Mouse (Mus musculus) CH12.LX (cell line): ENCODE data around the gene Ptpn11. TPM values are rescaled to one million over a fixed set of nuclear protein-coding genes. Genes with fewer than 3 reads are reported as not detected.
A peak's percentile ranks its signal among the peaks of the same experiment; 100 is the strongest.

ENCODE experiments used
- DNase-seq: peaks from one replicate; pipeline ENCODE4 v3.0.0-alpha.2; 2013; ENCODE audit errors: extremely low read depth
- H3K27ac ChIP-seq: 2 replicates; pipeline ENCODE4 v1.5.1; 2012; ENCODE audit warnings: low read depth, mild to moderate bottlenecking, control low read depth, moderate library complexity; ENCODE audit not compliant: insufficient read depth
- H3K27me3 ChIP-seq: replicated peaks from 2 replicates; pipeline ENCODE3; 2012; ENCODE audit warnings: inconsistent platforms
- H3K36me3 ChIP-seq, 2 experiments: replicated peaks in 1 of 2; 2 replicates each; pipeline versions ENCODE3 to v1.6.1; 2012; ENCODE audit warnings: inconsistent platforms in 1 of 2, low read length in 1 of 2, mild to moderate bottlenecking in 1 of 2, mixed read lengths in 1 of 2, moderate library complexity in 1 of 2; ENCODE audit not compliant: control insufficient read depth in 1 of 2, insufficient read depth in 1 of 2
- H3K4me1 ChIP-seq, 2 experiments: 2 replicates each; pipeline ENCODE4 v1.6.1; 2012; ENCODE audit warnings: inconsistent platforms in 1 of 2, moderate library complexity in 1 of 2; ENCODE audit not compliant: insufficient read depth in 2 of 2, control insufficient read depth in 1 of 2
- H3K4me2 ChIP-seq: 2 replicates; pipeline ENCODE4 v1.6.1; 2012; ENCODE audit warnings: low read depth, mild to moderate bottlenecking, control low read depth; ENCODE audit not compliant: poor library complexity, insufficient read depth, severe bottlenecking
- H3K4me3 ChIP-seq, 3 experiments: fragments of 150-350 bp in 1 of 3; sonication (generic) in 1 of 3; replicated peaks in 1 of 3; 2 replicates each; pipeline versions ENCODE3 to v1.5.1; 2011 to 2012; ENCODE audit warnings: low read depth in 2 of 3, low read length in 2 of 3, mild to moderate bottlenecking in 2 of 3, moderate library complexity in 2 of 3, control low read depth in 1 of 3, improper control_type of control experiment in 1 of 3, inconsistent platforms in 1 of 3, mixed read lengths in 1 of 3; ENCODE audit not compliant: poor library complexity in 1 of 3
- H3K79me2 ChIP-seq: replicated peaks from 2 replicates; pipeline ENCODE4 v1.6.1; 2012; ENCODE audit warnings: mild to moderate bottlenecking, moderate library complexity; ENCODE audit not compliant: control insufficient read depth, poor library complexity, insufficient read depth, severe bottlenecking; ENCODE audit errors: extremely low read depth
- H3K9ac ChIP-seq: 2 replicates; pipeline ENCODE4 v1.6.1; 2012; ENCODE audit warnings: low read depth, mild to moderate bottlenecking, control low read depth, moderate library complexity; ENCODE audit not compliant: insufficient read depth
- H3K9me3 ChIP-seq: replicated peaks from 2 replicates; pipeline ENCODE3; 2012; ENCODE audit warnings: low read length, inconsistent platforms, mixed read lengths
- BHLHE40 ChIP-seq: IDR thresholded peaks from 2 replicates; pipeline ENCODE4 v1.6.1; 2011; ENCODE audit warnings: mild to moderate bottlenecking, low read depth, low read length, improper control_type of control experiment
- CTCF ChIP-seq, 2 experiments: IDR thresholded peaks in 1 of 2; conservative IDR thresholded peaks in 1 of 2; 2 replicates each; pipeline ENCODE4 v1.5.1; 2011 to 2012; ENCODE audit warnings: low read depth in 2 of 2, low read length in 2 of 2, improper control_type of control experiment in 1 of 2, inconsistent platforms in 1 of 2, mild to moderate bottlenecking in 1 of 2, moderate library complexity in 1 of 2
- E2F4 ChIP-seq: IDR thresholded peaks from 2 replicates; pipeline ENCODE4 v1.6.1; 2011; ENCODE audit warnings: low read depth, low read length, improper control_type of control experiment; ENCODE audit not compliant: insufficient replicate concordance
- EP300 ChIP-seq: IDR thresholded peaks from 2 replicates; pipeline ENCODE4 v1.6.1; 2011; ENCODE audit warnings: low read length, improper control_type of control experiment
- ETS1 ChIP-seq: conservative IDR thresholded peaks from 2 replicates; pipeline ENCODE4 v1.6.1; 2012; ENCODE audit warnings: low read depth, mild to moderate bottlenecking, inconsistent platforms, low read length, improper control_type of control experiment, moderate library complexity
- HCFC1 ChIP-seq: IDR thresholded peaks from 2 replicates; pipeline ENCODE4 v1.6.1; 2012; ENCODE audit warnings: low read depth, mild to moderate bottlenecking, inconsistent platforms, low read length, improper control_type of control experiment
- IRF4 ChIP-seq: IDR thresholded peaks from 2 replicates; pipeline ENCODE4 v1.6.1; 2014; ENCODE audit warnings: low read depth, mild to moderate bottlenecking, inconsistent platforms, low read length, improper control_type of control experiment
- JUN ChIP-seq: IDR thresholded peaks from 2 replicates; pipeline ENCODE4 v1.6.1; 2011; ENCODE audit warnings: low read depth, mild to moderate bottlenecking, low read length, improper control_type of control experiment, moderate library complexity; ENCODE audit not compliant: insufficient read depth
- MEF2A ChIP-seq: IDR thresholded peaks from 2 replicates; pipeline ENCODE4 v1.6.1; 2014; ENCODE audit warnings: low read depth, mild to moderate bottlenecking, inconsistent platforms, low read length, improper control_type of control experiment, borderline replicate concordance
- NELFE ChIP-seq: IDR thresholded peaks from 2 replicates; pipeline ENCODE4 v1.6.1; 2011; ENCODE audit warnings: low read depth, low read length, improper control_type of control experiment
- POLR2AphosphoS2 ChIP-seq: IDR thresholded peaks from 2 replicates; pipeline ENCODE4 v1.6.1; 2011; ENCODE audit warnings: low read depth, low read length, improper control_type of control experiment
- SIN3A ChIP-seq: IDR thresholded peaks from 2 replicates; pipeline ENCODE4 v1.6.1; 2012; ENCODE audit warnings: low read length, improper control_type of control experiment, inconsistent platforms
- TCF12 ChIP-seq: IDR thresholded peaks from 2 replicates; pipeline ENCODE4 v1.6.1; 2014; ENCODE audit warnings: low read depth, mild to moderate bottlenecking, inconsistent platforms, low read length, improper control_type of control experiment
- UBTF ChIP-seq: IDR thresholded peaks from 2 replicates; pipeline ENCODE4 v1.6.1; 2012; ENCODE audit warnings: low read depth, mild to moderate bottlenecking, inconsistent platforms, low read length, improper control_type of control experiment, moderate library complexity
- ZMIZ1 ChIP-seq: IDR thresholded peaks from 2 replicates; pipeline ENCODE4 v1.6.1; 2012; ENCODE audit warnings: low read depth, mild to moderate bottlenecking, inconsistent platforms, low read length, improper control_type of control experiment
- dilution Hi-C: fragments of 300-500 bp; cut with MboI; formaldehyde crosslinking; loops from 2 replicates; pipeline ENCODE4 v1.14.3; 2020; ENCODE audit warnings: low sequenced_read_pairs; ENCODE audit not compliant: extremely low pct_unique_long_range_greater_than_20kb, extremely low pct_ligation_motif_present
- in situ Hi-C: fragments of 300-500 bp; cut with MboI; formaldehyde crosslinking; loops from 3 replicates; pipeline ENCODE4 v1.14.3; 2019; ENCODE audit warnings: low sequenced_read_pairs, low pct_ligation_motif_present, low pct_unique_long_range_greater_than_20kb, mixed read lengths
- polyA plus RNA-seq: library from polyadenylated mRNA; unstranded; fragments of >175 nt; gene quantifications from 2 replicates; pipeline ENCODE4 v1.2.1, GENCODE M21; 2012; ENCODE audit warnings: low read depth; ENCODE audit not compliant: insufficient read length
- total RNA-seq, 2 experiments: library from RNA; depleted of rRNA; stranded (reverse); fragments of 300-350 nt in 1 of 2; fragments of >200 nt in 1 of 2; gene quantifications; 2 replicates each; pipeline ENCODE4 v1.2.3; 2012 to 2014

Gene Ptpn11
- total and polyA plus RNA-seq, 3 experiments = 33.2 to 62.8 (median 44.6) TPM

DNA sequence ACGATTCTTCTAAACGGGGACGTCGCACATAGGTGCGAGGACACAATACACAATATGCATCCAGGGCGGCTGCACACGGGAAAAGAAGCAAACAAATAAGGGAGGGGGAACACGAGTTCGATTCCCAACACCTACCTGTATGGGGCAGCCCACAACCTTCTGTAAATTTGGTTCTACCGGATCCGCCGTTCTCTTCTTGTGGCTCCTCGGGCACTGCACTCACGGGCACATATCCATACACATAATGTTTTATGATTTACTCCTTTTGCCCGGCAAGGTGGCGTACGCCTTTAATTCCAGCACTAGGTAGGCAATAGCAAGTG is 348 bp upstream of the Ptpn11 start:
- in situ Hi-C loops = no loop called here
- peaks cover 0 to 3% of the 10 kb centered on the region in 2 experiments for H3K36me3 ChIP-seq
- H3K27me3 ChIP-seq = no peaks in the 10 kb centered on the region
- peak overlapping the region; percentile 83 for H3K9ac ChIP-seq
- peaks cover 39% of the 10 kb centered on the region for H3K79me2 ChIP-seq
- dilution Hi-C loops = no loop called here
- no peaks in the 10 kb centered on the region for H3K9me3 ChIP-seq
- H3K4me3 ChIP-seq = peak overlapping the region; percentile 84 to 86 (median 86)
- peak overlapping the region; percentile 86; the same call in 1 of the 2 replicates for H3K4me2 ChIP-seq
- peak overlapping the region; percentile 53; the same call in 1 of the 2 replicates for H3K27ac ChIP-seq
- peaks cover 21 to 43% of the 10 kb centered on the region in 2 experiments for H3K4me1 ChIP-seq
- TF ChIP-seq ETS1 = no peak
- no peak for TF ChIP-seq IRF4
- no peak for TF ChIP-seq TCF12
- no peak for TF ChIP-seq ZMIZ1
- no peak for TF ChIP-seq BHLHE40
- no peak for TF ChIP-seq EP300
- TF ChIP-seq E2F4 = no peak
- TF ChIP-seq MEF2A = no peak
- no peak for TF ChIP-seq JUN
- no peak for TF ChIP-seq CTCF (conservative IDR thresholded peaks at IDR 0.05 in 1 of 2, IDR thresholded peaks at IDR 0.05 in 1 of 2; ENCODE audit: low read depth in 2 of 2, low read length in 2 of 2)
- no peak for TF ChIP-seq HCFC1
- no peak for TF ChIP-seq UBTF
- TF ChIP-seq POLR2AphosphoS2 = no peak
- no peak for DNase-seq

DNA sequence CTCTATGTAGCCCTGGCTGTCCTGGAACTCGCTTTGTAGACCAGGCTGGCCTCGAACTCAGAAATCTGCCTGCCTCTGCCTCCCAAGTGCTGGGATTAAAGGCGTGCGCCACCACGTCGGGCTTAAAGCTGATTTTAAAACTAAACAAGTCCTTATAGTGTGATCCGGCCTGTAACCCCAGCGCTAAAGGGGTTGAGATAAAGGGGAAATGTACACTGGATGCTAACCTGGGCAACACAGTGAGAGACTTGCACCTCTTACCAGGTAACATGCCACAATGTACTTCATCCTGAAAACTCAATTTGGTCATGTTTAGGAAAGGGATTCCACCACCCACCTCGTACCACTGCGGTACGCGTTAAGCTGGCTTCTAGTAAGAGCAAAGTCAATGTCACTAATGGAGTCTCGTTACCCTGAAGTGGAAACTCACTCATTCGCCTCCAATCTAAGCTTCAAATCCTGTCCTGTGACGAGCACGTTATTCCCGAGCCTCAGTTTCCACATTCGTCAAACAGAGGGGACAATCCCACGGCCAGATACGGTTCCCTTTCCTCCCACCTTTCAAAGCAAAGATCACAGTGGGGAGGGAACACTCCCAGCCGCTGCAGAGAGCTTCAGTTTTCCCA is 874 bp downstream of the Ptpn11 start:
- no peak for DNase-seq
- H3K27ac ChIP-seq = peak overlapping the region; percentile 23; the same call in 1 of the 2 replicates
- H3K9me3 ChIP-seq = no peaks in the 10 kb centered on the region
- H3K4me3 ChIP-seq = peak overlapping the region; percentile 84 to 92 (median 86)
- H3K27me3 ChIP-seq = no peaks in the 10 kb centered on the region
- peak overlapping the region; percentile 85 for H3K9ac ChIP-seq
- dilution Hi-C loops = no loop called here
- H3K36me3 ChIP-seq = peaks cover 0 to 9% of the 10 kb centered on the region in 2 experiments
- H3K4me1 ChIP-seq = peaks cover 21 to 51% of the 10 kb centered on the region in 2 experiments
- in situ Hi-C loops = no loop called here
- peak overlapping the region; percentile 82 for H3K4me2 ChIP-seq
- H3K79me2 ChIP-seq = peaks cover 51% of the 10 kb centered on the region
- TF ChIP-seq NELFE (no peak), SIN3A (0 out of 2 replicates have a peak, but pooled peaks have one; percentile 0)
- TF ChIP-seq, all 38 proteins: peak for 1
